Mouse (Mus musculus) cerebellum, postnatal 25 days (tissue): ENCODE measurements around the gene Ramac.

Experiments used
- DNase-seq, 2 experiments: peaks; one replicate each; pipeline ENCODE4 v3.0.0; 2021; ENCODE audit warnings: mixed read lengths in 2 of 2

Gene Ramac

GRCm38 (mm10) chr7:81762180-81763109 is at the start of gene Ramac:
Gene Ramac (plus strand): TSS chr7:81762925.
- peak; percentile 81 to 92 for DNase-seq

- DNase-seq, result no peak
Measured at GRCm38 (mm10) chr7:81718657-81719056, 44.1 kb upstream of the Ramac start.

- no peak for DNase-seq
Measured at GRCm38 (mm10) chr7:81719216-81719661, 43.5 kb upstream of the Ramac start.

- peak; percentile 41 to 60 for DNase-seq
Measured at GRCm38 (mm10) chr7:81721271-81721670, 41.5 kb upstream of the Ramac start.

GRCm38 (mm10) chr7:81723851-81724250 is 38.9 kb upstream of the Ramac start:
- DNase-seq, result no peak

- DNase-seq, result no peak
Measured at GRCm38 (mm10) chr7:81725986-81726727, 36.6 kb upstream of the Ramac start.

GRCm38 (mm10) chr7:81726728-81727005 is 36.1 kb upstream of the Ramac start:
- DNase-seq, result no peak

GRCm38 (mm10) chr7:81727716-81728115 is 35.0 kb upstream of the Ramac start:
- DNase-seq, result no peak

- no peak for DNase-seq
Measured at GRCm38 (mm10) chr7:81729787-81730186, 32.9 kb upstream of the Ramac start.

GRCm38 (mm10) chr7:81731181-81731651 is 31.5 kb upstream of the Ramac start:
- no peak for DNase-seq

GRCm38 (mm10) chr7:81732183-81733089 is 30.3 kb upstream of the Ramac start:
- no peak for DNase-seq

GRCm38 (mm10) chr7:81735300-81736048 is 27.3 kb upstream of the Ramac start:
- DNase-seq, result no peak

- no peak for DNase-seq
Measured at GRCm38 (mm10) chr7:81738720-81739385, 23.9 kb upstream of the Ramac start.

GRCm38 (mm10) chr7:81740010-81740409 is 22.7 kb upstream of the Ramac start:
- DNase-seq, result no peak

GRCm38 (mm10) chr7:81744145-81744544 is 18.6 kb upstream of the Ramac start:
- DNase-seq, result peak; percentile 31 to 60

- DNase-seq, result no peak
Measured at GRCm38 (mm10) chr7:81747956-81748355, 14.8 kb upstream of the Ramac start.

GRCm38 (mm10) chr7:81763110-81763845 is 553 bp downstream of the Ramac start:
- peak in 1 of 2 experiments; percentile 35 for DNase-seq

- DNase-seq, result peak in 1 of 2 experiments; percentile 17
Measured at GRCm38 (mm10) chr7:81772786-81773539, 10.2 kb downstream of the Ramac start.

GRCm38 (mm10) chr7:81775325-81775724 is 12.6 kb downstream of the Ramac start:
- DNase-seq, result no peak
